Mouse (Mus musculus) spleen, adult 2 months (tissue): ENCODE data around the gene B3galnt1.
"Not testable (repeated sequence)": the region's sequence is repeated elsewhere in the genome, so short reads cannot be mapped to it uniquely, and the experiment has no call there.

ENCODE experiments used
- CTCF ChIP-seq: fragments of 200-500 bp; IDR thresholded peaks from 2 replicates; pipeline ENCODE4 v1.5.1; 2011; ENCODE audit warnings: mild to moderate bottlenecking, inconsistent platforms; ENCODE audit not compliant: insufficient read depth, insufficient read length, insufficient replicate concordance; ENCODE audit errors: extremely low read depth
- POLR2A ChIP-seq: fragments of 200-500 bp; IDR thresholded peaks from 2 replicates; pipeline ENCODE4 v1.6.1; 2011; ENCODE audit warnings: low read depth, low read length, inconsistent platforms

GRCm38 (mm10) chr3:69565586-69565985, 33.2 kb downstream of the B3galnt1 start:
- TF ChIP-seq CTCF, POLR2A: not testable (repeated sequence)
